Comparison of ENCODE assay signal across 22 mouse cellular contexts in the genomic region with DNA sequence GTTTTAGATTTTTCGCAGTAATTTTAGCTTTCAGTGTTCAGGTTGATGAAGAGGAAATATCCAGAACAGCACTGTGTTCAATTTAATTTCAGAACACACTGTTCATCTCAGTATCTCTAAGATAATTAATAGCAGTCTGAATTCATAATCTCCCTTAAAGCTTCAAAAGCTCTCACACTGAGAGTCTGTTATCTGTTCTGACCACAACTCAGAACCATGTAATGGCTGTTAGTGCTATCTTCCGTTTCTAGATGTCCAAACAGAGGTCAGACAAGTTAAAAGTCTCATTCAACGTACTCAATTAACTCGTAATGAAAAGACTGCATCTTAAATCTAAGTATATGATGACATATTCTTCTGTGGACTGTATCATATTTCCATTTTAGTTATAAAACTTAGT.
DNase-seq lines count a peak whose midpoint lies in the region; ATAC-seq and TF ChIP-seq lines count a peak whose summit lies in the region.
"Had no signal": no experiment of that assay in that cellular context is flagged by ENCODE, and none has a peak within 500 bp of the region (broad histone marks: within the 10 kb centered on the region; RNA-seq: fewer than 3 reads in every experiment).

No protein-coding gene starts in this region.

- TF ChIP-seq CTCF in G1E (IDR thresholded peaks at IDR 0.05; ENCODE audit: low read depth, low read length), result no peak
- no peak for TF ChIP-seq CTCF in MEL (IDR thresholded peaks at IDR 0.05 in 2 of 3, conservative IDR thresholded peaks at IDR 0.05 in 1 of 3; ENCODE audit: control insufficient read depth in 1 of 3, insufficient read depth in 1 of 3, low read depth in 2 of 3, low read length in 3 of 3, poor library complexity in 1 of 3, severe bottlenecking in 1 of 3)

- no peak overlapping the region for H3K4me2 ChIP-seq in midbrain, embryonic 11.5 days
- H3K4me2 ChIP-seq: embryonic facial prominence, embryonic 13.5 days; embryonic facial prominence, embryonic 15.5 days; forebrain, embryonic 13.5 days; forebrain, embryonic 15.5 days had no signal

- H3K27me3 ChIP-seq in G1E (ENCODE audit: insufficient read depth, low read length) (no peaks in the 10 kb centered on the region), MEL (ENCODE audit: control insufficient read depth in 1 of 2, insufficient read depth in 2 of 2, low read length in 2 of 2) (no peaks in the 10 kb centered on the region)
- no peaks in the 10 kb centered on the region for H3K27me3 ChIP-seq in midbrain, embryonic 11.5 days (ENCODE audit: control insufficient read depth, insufficient read depth, low read length)
- H3K27me3 ChIP-seq: embryonic facial prominence, embryonic 13.5 days; embryonic facial prominence, embryonic 15.5 days; forebrain, embryonic 13.5 days; forebrain, embryonic 15.5 days had no signal

- H3K4me1 ChIP-seq in G1E (ENCODE audit: insufficient read depth, low read depth, low read length) (peaks cover 3% of the 10 kb centered on the region; the same call in 1 of the 2 replicates), MEL (ENCODE audit: control insufficient read depth in 1 of 2, insufficient read depth in 2 of 2, low read length in 2 of 2) (peaks cover 6 to 16% of the 10 kb centered on the region in 2 experiments)
- no peaks in the 10 kb centered on the region for H3K4me1 ChIP-seq in midbrain, embryonic 11.5 days (ENCODE audit: control insufficient read depth, insufficient read depth, low read length)
- H3K4me1 ChIP-seq: embryonic facial prominence, embryonic 15.5 days; forebrain, embryonic 13.5 days; forebrain, embryonic 15.5 days had no signal

- H3K36me3 ChIP-seq in G1E (replicated peaks) (no peaks in the 10 kb centered on the region), MEL (ENCODE audit: control insufficient read depth in 1 of 2, insufficient read depth in 2 of 2, low read length in 2 of 2) (peaks cover 0 to 18% of the 10 kb centered on the region in 2 experiments; a peak in 2 of 4 replicates)
- H3K36me3 ChIP-seq in midbrain, embryonic 11.5 days (ENCODE audit: control insufficient read depth, insufficient read depth, low read length), result no peaks in the 10 kb centered on the region
- H3K36me3 ChIP-seq: embryonic facial prominence, embryonic 13.5 days; embryonic facial prominence, embryonic 15.5 days; forebrain, embryonic 15.5 days had no signal

- H3K9ac ChIP-seq in MEL (ENCODE audit: control insufficient read depth, low read depth, low read length, poor library complexity, severe bottlenecking), result no peak overlapping the region
- no peak overlapping the region for H3K9ac ChIP-seq in midbrain, embryonic 11.5 days (ENCODE audit: low read length)
- H3K9ac ChIP-seq: embryonic facial prominence, embryonic 13.5 days; embryonic facial prominence, embryonic 15.5 days; forebrain, embryonic 13.5 days; forebrain, embryonic 15.5 days; forebrain, postnatal 0 days had no signal

- no peak overlapping the region for H3K27ac ChIP-seq in MEL (ENCODE audit: control insufficient read depth, low read depth, low read length)
- no peak overlapping the region for H3K27ac ChIP-seq in midbrain, embryonic 11.5 days (ENCODE audit: low read depth, low read length)
- H3K27ac ChIP-seq: embryonic facial prominence, embryonic 13.5 days; embryonic facial prominence, embryonic 15.5 days; forebrain, embryonic 13.5 days; forebrain, embryonic 15.5 days had no signal

- TF ChIP-seq RAD21 in MEL (IDR thresholded peaks at IDR 0.05; ENCODE audit: low read depth, low read length), result no peak

- peak; percentile 80 for ATAC-seq in G1E (ENCODE audit: extremely low read depth, insufficient number of reproducible peaks, low FRiP score, poor library complexity, severe bottlenecking)
- peak; percentile 54; the same call in 1 of the 2 replicates for ATAC-seq in erythroid progenitor cell, adult 5-6 weeks (replicated peaks; ENCODE audit: low FRiP score, poor library complexity, severe bottlenecking)
- peak; percentile 93 for ATAC-seq in megakaryocyte-erythroid progenitor cell, adult 5-6 weeks (replicated peaks; ENCODE audit: low FRiP score, low TSS enrichment, poor library complexity, severe bottlenecking)
- ATAC-seq in midbrain, embryonic 11.5 days (ENCODE audit: low FRiP score), result no peak
- ATAC-seq: forebrain, embryonic 13.5 days; forebrain, embryonic 15.5 days; forebrain, postnatal 0 days had no signal

- H3K4me3 ChIP-seq in G1E (ENCODE audit: low read depth, low read length) (no peak overlapping the region), MEL (ENCODE audit: control insufficient read depth in 1 of 2, insufficient read depth in 1 of 2, low read depth in 2 of 2, low read length in 2 of 2) (peak overlapping the region in 1 of 2 experiments; percentile 46; a peak in 1 of 4 replicates)
- H3K4me3 ChIP-seq in midbrain, embryonic 11.5 days (ENCODE audit: low read depth, low read length), result no peak overlapping the region
- H3K4me3 ChIP-seq: embryonic facial prominence, embryonic 13.5 days; embryonic facial prominence, embryonic 15.5 days; erythroblast, embryonic 14.5 days; forebrain, embryonic 13.5 days; forebrain, embryonic 15.5 days had no signal

- H3K79me2 ChIP-seq in MEL (ENCODE audit: control insufficient read depth, insufficient read depth, low read length, poor library complexity), result no peaks in the 10 kb centered on the region

- TF ChIP-seq POLR2A in MEL (IDR thresholded peaks at IDR 0.05; ENCODE audit: control insufficient read depth in 1 of 2, insufficient read depth in 1 of 2, low read depth in 1 of 2, low read length in 2 of 2, poor library complexity in 1 of 2), result no peak

- 86% methylated on average over 4 of the region's 4 CpGs for WGBS in midbrain, embryonic 11.5 days

- no peaks in the 10 kb centered on the region for H3K9me3 ChIP-seq in G1E (replicated peaks)
- H3K9me3 ChIP-seq in MEL (replicated peaks; ENCODE audit: insufficient read depth, low read length), result no peaks in the 10 kb centered on the region
- no peaks in the 10 kb centered on the region for H3K9me3 ChIP-seq in midbrain, embryonic 11.5 days (ENCODE audit: control insufficient read depth, low read length)
- H3K9me3 ChIP-seq: embryonic facial prominence, embryonic 13.5 days; embryonic facial prominence, embryonic 15.5 days; forebrain, embryonic 13.5 days; forebrain, embryonic 15.5 days had no signal

- DNase-seq in G1E (ENCODE audit: low spot score) (no peak), MEL (ENCODE audit: low read depth, low spot score) (peak; percentile 39)
- no peak for DNase-seq in gastrocnemius, postnatal 4 days (ENCODE audit: low spot score in 2 of 2)
- DNase-seq in midbrain, embryonic 11.5 days (ENCODE audit: low spot score, missing footprints), result no peak
- DNase-seq in right cerebral cortex, postnatal 36 days (ENCODE audit: low spot score in 2 of 2), result no peak
- DNase-seq: adrenal gland, adult 2 months; adrenal gland, postnatal 10 days; adrenal gland, postnatal 25 days; cerebellum, adult 11 months; cerebellum, adult 18-20 months; cerebellum, adult 9-10 months; cerebellum, postnatal 10 days; cerebellum, postnatal 25 days; embryo, embryonic 11 days; forebrain, postnatal 0 days had no signal

- peak; percentile 87 to 91 for TF ChIP-seq EP300 in MEL (IDR thresholded peaks at IDR 0.05; ENCODE audit: low read depth in 1 of 2, low read length in 2 of 2)

TF ChIP-seq in MEL, 35 proteins besides CTCF, POLR2A, EP300 and RAD21:
- TF ChIP-seq MAZ (IDR thresholded peaks at IDR 0.05; ENCODE audit: low read depth, low read length) (no peak), ETS1 (IDR thresholded peaks at IDR 0.05; ENCODE audit: low read depth, low read length) (peak; percentile 61; the same call in 1 of the 2 replicates), GATA1 (IDR thresholded peaks at IDR 0.05; ENCODE audit: low read depth, low read length) (peak; percentile 84), ZC3H11A (IDR thresholded peaks at IDR 0.05; ENCODE audit: low read depth, low read length) (no peak), SIN3A (IDR thresholded peaks at IDR 0.05; ENCODE audit: low read length) (peak; percentile 46; the same call in 1 of the 2 replicates), RCOR1 (IDR thresholded peaks at IDR 0.05; ENCODE audit: low read depth, low read length) (peak; percentile 46; the same call in 1 of the 2 replicates), TCF12 (IDR thresholded peaks at IDR 0.05; ENCODE audit: low read depth, low read length) (peak; percentile 81)
TF ChIP-seq in MEL: peak in this region for 5.
